Mouse (Mus musculus): ENCODE results near the gene Fam129c.

The Fam129c gene

GRCm38 (mm10) chr8:71597451-71597850, at the start of gene Fam129c:
Fam129c (plus strand) TSS chr8:71597648.
- DNase-seq (ENCODE audit: low spot score in 2 of 2), result peak; percentile 29 to 58

GRCm38 (mm10) chr8:71550754-71551153, 46.7 kb upstream of the Fam129c start:
- DNase-seq (ENCODE audit: low spot score in 2 of 2), result no peak

- no peak for DNase-seq (ENCODE audit: low spot score in 2 of 2)
Observed at GRCm38 (mm10) chr8:71552770-71553169, 44.7 kb upstream of the Fam129c start.

GRCm38 (mm10) chr8:71554001-71554400, 43.4 kb upstream of the Fam129c start:
- DNase-seq (ENCODE audit: low spot score in 2 of 2), result no peak

- no peak for DNase-seq (ENCODE audit: low spot score in 2 of 2)
Observed at GRCm38 (mm10) chr8:71554644-71555043, 42.8 kb upstream of the Fam129c start.

GRCm38 (mm10) chr8:71558071-71558957, 39.1 kb upstream of the Fam129c start, which contains the start of gene Tmem221:
Tmem221 (minus strand) TSS chr8:71558871.
- DNase-seq (ENCODE audit: low spot score in 2 of 2), result no peak

GRCm38 (mm10) chr8:71558958-71559690, 38.3 kb upstream of the Fam129c start:
- peak; percentile 52 to 83 for DNase-seq (ENCODE audit: low spot score in 2 of 2)

GRCm38 (mm10) chr8:71560071-71560470, 37.4 kb upstream of the Fam129c start:
- no peak for DNase-seq (ENCODE audit: low spot score in 2 of 2)

- no peak for DNase-seq (ENCODE audit: low spot score in 2 of 2)
Observed at GRCm38 (mm10) chr8:71560765-71561164, 36.7 kb upstream of the Fam129c start.

GRCm38 (mm10) chr8:71561401-71561800, 36.0 kb upstream of the Fam129c start:
- DNase-seq (ENCODE audit: low spot score in 2 of 2), result peak; percentile 37 to 72

- peak; percentile 73 to 89 for DNase-seq (ENCODE audit: low spot score in 2 of 2)
Observed at GRCm38 (mm10) chr8:71562751-71563150, 34.7 kb upstream of the Fam129c start.

GRCm38 (mm10) chr8:71563992-71564391, 33.5 kb upstream of the Fam129c start:
- DNase-seq (ENCODE audit: low spot score in 2 of 2), result no peak

GRCm38 (mm10) chr8:71566501-71566900, 30.9 kb upstream of the Fam129c start, which contains the start of gene Nxnl1:
Nxnl1 (minus strand) TSS chr8:71566601.
- DNase-seq (ENCODE audit: low spot score in 2 of 2), result no peak

- no peak for DNase-seq (ENCODE audit: low spot score in 2 of 2)
Observed at GRCm38 (mm10) chr8:71567587-71567986, 29.9 kb upstream of the Fam129c start.

- no peak for DNase-seq (ENCODE audit: low spot score in 2 of 2)
Observed at GRCm38 (mm10) chr8:71568387-71568937, 29.0 kb upstream of the Fam129c start, which contains the start of gene Slc27a1. Slc27a1 (plus strand) TSS chr8:71568882.

GRCm38 (mm10) chr8:71568941-71569340, 28.5 kb upstream of the Fam129c start:
- no peak for DNase-seq (ENCODE audit: low spot score in 2 of 2)

GRCm38 (mm10) chr8:71569366-71570290, 27.8 kb upstream of the Fam129c start:
- DNase-seq (ENCODE audit: low spot score in 2 of 2), result peak; percentile 41 to 72

- peak; percentile 50 to 87 for DNase-seq (ENCODE audit: low spot score in 2 of 2)
Observed at GRCm38 (mm10) chr8:71570291-71570954, 27.0 kb upstream of the Fam129c start.

GRCm38 (mm10) chr8:71572077-71572476, 25.4 kb upstream of the Fam129c start:
- no peak for DNase-seq (ENCODE audit: low spot score in 2 of 2)

GRCm38 (mm10) chr8:71572847-71573633, 24.4 kb upstream of the Fam129c start:
- no peak for DNase-seq (ENCODE audit: low spot score in 2 of 2)

All from spleen, postnatal 10 days (tissue).